Mouse (Mus musculus) T-cell, adult 2 months (primary cell): ENCODE data around the gene Gm10320.

Experiments
- DNase-seq: peaks from one replicate; pipeline ENCODE4 v3.0.0; 2022; ENCODE audit warnings: low spot score

Gm10320 gene

DNA sequence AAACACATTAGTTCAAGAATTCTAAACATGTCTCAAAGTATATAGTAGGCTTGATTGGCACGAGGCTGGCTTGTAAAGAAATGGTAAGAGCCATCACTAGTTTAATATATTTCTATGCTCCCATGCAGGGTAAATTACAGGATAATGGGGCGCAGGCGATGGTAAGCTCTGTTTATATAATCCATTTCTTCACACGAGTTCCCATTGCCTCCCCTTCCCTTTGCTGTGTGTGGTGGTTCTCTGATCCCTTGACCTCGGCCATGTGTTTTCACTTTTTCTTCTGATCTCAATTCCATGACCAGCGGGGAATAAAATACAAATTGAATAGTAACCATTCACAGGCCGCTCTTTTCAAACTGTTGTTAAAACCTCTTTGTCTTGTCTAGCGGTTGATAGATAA lies 11.8 kb upstream of the Gm10320 start:
- DNase-seq = no peak

DNA sequence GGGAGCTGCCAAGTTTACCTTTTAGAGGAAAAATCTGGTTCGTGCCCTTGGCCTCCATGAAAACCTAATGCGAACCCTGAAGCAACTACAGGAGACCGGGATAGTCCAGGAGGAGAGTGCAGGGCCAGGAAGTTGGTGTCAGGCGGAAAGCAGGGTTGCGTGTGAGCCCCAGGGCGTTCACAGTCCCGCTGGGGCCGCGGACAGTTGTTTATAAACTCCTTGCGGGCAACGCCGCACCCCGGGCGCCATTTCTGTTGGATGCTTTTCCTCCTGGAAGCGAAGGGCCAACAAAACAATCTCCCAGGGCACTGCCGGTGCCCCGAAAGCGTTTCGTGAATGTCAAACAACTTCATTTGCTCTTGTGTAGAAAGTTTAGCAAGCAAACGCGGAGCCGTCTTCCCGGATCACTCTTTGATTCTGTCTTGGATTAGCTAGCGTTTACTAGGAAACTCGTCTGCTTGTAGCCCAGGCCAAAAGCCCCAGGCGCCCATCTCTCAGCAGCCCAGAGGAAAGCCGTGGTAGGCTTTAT lies 11.1 kb upstream of the Gm10320 start:
- DNase-seq = no peak

DNA sequence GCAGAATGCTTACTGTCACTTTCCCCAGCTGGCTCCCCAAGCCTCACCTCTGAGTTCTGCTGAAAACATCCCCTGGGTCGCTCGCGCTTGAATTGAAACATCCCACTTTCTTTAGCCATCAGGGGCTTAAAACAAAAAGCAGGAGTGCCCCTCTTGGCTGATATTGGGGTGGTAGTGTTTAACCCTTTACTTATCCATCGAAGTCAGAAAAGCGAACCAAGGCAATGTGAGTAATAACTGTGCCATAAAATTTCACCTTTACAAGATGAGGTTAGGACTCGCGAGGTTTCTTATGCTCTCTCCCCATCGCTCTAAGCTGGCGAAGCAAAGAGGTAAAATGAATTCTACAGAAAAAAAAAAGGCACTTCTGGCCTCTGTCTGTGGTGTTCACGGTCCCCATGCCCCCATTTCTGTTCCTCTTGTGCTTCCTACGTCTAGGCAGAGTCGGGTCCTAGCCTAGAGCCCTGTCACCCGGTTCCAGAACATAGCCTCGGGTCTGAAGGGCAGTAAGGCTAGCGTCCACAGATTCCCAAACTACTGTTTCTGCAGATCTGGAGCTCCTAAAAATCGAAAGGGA lies 10.5 kb upstream of the Gm10320 start:
- DNase-seq = no peak

DNA sequence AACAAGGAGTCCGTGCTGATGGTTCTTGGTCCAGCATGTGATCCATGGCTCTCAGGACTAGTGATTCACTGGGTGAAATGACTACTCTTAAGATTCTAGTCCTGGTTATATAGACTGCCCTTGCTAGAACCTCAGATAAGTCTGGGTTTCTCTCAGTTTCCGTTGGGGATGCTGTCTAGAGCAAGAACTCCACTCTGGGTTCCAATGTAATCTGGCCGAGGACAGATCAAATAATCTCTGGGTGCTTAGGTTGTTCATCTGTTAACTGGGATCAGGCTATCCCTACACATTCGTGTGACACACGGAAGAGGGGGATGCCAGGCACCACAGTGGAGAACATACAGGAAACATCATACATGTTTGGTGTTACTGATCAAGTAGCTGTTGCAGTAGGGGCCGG lies 9.5 kb upstream of the Gm10320 start:
- DNase-seq = no peak

DNA sequence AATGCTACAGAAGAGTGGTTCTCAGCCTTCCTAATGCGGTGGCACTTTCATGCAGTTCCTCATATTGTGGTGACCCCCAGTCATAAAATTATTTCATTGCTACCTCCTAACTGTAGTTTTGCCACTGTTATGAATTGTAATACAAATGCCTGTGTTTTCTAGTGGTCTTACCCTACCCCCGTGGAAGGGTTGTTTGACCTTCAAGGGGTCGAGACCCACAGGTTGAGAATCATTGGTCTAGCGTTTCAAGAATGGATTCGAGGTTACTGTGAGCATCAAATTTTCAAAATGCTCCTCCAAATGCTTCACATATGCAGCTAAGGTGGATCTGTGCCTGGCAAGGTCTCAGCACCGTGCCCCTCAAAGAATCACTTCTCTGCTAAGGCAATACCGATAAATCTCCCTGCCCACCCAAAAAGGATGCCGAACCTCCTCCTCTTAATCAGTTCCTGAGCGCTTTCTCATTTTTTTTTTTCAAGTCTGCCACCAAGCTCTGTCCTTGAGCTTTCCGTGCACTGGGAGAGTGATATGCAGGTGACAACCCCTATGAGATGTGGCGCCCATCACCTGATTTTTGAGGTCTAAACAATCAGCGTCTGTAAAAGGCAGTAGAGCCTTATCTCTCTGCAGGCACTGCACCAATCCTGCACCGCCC lies 8.8 kb upstream of the Gm10320 start:
- DNase-seq = no peak

DNA sequence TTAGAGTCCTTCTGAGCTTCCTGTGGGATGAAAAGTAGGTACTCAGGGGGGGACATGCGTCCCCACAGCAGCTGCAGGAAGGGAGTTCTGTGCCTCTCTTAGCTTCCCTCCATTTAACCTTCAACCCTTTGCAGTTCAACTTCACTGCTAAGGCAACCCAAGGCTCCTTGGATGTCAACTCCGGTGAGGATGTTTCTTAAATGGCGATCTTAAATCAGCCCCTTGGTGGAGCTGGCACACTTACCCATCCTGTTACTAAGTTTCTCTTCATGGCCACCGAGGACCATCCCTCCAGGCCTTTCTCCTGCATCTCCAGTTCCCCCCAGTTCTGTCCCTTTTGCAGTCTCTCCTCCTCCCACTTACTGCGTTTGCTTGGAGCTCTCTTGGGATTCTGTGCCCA lies 6.8 kb upstream of the Gm10320 start:
- DNase-seq = no peak

DNA sequence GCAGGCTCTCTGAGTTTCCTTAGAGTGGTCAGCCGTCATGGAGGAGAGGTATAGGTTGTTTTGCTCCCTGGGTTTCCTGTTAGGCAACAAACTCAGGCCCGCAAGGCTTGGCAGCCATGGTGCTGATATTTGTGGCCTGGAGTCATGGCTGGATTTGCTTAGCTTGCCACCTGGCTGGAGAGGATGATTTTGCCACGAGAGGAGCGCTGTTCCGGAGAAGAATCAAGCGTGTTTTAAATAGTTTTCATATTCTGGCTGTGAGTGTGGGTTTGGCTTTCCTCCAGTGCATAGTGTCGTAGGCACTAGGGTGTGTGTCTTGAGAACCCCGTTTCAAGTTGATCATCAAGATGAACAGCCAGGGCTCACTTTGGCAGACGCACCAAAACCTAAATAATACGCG lies 6.3 kb upstream of the Gm10320 start:
- DNase-seq = no peak

DNA sequence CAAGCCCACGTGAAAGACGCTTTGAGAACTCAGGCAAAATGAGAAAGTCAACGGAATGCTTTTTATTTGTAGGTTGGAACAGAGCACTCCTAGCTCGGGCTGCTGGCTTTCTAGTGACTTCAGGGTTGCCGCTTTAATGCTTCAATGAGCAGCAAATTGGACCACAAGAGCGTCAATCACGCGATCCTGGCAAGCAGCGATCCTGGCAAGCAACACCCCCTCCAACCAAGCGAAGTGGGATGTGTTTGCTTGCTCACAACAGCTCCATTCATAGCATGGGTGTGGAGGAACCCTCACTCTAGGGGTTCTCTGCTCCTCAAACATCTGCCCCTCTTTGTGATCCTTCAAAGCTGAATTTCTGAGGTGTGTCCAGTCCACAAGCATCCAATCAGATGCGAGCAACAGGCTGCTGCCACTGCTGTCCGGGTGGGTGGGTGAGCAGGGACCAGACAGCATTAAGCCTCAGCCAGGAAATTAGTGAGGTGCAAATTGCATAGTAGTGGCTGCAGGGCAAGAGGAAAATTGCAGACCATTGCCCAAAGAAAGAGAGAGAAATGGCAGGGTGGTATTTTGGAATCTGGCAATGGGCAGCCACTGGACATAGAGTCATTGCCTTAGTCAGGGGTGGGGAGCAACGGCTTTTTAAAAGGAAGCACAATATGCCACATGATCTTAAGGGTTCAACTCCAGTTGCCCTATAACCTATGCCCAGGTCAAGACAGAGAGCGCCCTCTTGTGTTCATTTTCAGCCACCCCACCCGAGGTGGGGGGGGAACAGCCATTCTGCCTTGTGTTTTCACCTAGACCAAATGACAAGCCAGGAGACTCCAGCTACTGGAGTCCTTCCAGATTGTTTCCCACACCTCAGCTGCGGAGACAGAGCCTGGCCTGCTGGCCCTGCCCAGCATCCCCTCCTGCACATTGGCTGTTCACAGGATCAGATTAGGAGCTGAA lies 5.4 kb upstream of the Gm10320 start:
- DNase-seq = no peak

DNA sequence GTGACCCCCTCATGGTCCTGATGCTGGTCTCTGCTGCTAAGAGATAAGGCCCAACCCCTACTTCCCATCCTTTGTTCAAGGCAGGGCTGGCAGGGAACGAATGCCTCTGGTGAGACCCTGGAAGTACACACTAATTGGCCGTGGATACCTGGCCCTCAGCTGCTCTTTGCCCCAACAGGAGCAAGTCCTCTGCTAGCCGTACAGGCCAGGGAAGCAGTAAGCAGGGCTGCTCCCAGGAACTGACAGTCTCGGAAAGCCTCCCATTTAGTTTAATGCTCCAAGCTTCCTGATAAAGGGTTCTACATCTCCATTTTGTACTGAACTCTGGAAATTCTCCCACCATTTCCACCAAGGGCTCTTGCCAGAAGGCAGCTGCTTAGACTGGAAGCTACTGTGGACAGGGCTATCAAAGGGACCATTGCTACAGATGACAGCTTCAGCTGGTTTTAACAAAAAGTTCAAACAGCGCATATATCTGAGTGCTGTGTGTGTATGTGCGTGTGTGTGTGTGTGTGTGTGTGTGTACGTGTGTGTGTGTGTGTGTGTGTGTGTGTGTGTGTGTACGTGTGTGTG lies 2.8 kb upstream of the Gm10320 start:
- no peak for DNase-seq

DNA sequence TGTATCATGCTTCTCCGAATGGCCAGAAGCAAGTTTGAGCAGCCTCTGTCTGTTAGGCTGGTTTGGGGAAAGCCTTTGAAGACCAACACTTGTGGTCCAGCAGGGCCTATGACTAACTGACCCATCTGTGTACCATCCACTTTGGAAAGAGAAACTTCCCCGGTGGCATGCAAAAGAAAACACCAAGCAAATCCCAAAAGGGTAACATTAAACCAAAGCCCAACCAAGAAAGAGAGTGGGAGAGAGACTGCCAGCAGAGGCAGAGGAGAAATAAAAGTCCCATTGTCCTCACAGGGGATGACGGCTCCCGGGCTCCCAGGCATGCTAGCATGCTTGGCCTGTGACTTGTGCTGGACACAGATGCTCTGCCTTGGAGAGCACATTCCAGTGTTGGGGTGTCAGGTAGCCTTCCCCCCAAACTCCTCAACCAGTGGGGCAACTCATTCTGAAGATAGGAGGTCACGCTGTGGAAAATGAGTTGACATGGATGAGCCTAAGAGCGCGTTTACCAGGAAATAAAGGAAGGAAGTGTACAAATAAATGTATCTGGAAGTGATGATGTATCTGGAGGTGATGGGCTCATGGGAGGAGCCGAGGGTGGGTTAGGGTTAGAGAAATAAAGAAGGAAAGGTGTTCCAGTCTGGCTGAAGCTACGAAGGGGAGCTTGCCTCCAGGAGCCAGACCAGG lies 911 bp upstream of the Gm10320 start:
- no peak for DNase-seq

DNA sequence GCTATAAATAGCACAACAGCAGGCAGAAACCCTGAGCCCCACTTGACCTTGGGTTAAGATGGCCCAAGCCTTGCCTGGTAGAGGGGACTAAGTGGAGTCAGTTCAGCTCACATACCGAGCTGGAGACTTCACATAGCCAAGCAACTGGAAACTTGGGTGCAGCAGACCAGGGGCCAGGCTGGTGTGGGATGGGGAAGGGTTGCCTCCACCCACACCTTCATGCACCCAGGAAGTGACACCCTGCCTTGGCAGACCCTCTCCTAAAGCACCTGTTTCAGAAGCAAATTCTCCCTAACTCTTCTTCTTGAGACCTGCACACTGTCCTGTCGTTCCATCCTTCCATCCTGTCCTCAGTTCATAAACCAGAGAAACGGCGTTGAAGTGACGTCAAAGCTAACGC lies 5.1 kb downstream of the Gm10320 start:
- DNase-seq = no peak

DNA sequence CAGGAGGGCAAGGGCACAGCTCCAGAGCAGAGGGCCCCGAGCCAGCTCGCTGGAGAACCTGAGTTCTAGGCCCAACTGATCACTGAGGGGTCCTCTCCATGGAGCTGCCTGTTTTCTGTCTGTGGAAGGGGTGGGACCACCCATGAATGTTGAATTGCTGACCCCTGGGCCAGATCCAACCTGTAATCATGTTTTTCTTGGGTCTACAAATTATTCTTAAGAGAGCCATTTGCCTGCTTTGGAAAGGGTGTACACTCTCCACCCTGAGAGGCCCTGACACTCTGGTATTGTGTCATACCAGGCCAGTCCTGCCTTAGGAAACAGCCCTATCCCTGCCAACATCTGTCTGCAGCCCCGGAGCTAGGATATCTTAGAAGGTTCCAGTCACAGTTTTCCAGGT lies 5.6 kb downstream of the Gm10320 start:
- no peak for DNase-seq

DNA sequence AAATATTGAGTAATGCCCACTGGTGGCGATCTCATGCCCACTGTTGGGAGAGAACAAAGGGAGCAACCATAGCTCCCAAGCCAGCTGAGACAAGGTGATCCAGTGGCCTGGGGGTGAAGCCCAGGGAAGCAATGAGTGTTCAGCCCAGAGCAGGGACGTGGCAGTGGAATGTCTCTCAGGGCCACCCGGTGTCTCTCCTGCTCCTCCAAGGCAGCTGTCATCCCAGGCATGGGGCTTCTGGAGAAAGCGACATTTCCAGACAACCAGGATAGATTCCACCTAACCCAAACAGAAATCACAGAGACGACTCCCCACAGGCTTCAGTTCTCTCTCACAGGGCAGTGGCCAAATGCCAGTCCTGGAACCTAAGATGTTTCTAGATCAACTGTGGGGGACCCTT lies 6.4 kb downstream of the Gm10320 start:
- DNase-seq = no peak

DNA sequence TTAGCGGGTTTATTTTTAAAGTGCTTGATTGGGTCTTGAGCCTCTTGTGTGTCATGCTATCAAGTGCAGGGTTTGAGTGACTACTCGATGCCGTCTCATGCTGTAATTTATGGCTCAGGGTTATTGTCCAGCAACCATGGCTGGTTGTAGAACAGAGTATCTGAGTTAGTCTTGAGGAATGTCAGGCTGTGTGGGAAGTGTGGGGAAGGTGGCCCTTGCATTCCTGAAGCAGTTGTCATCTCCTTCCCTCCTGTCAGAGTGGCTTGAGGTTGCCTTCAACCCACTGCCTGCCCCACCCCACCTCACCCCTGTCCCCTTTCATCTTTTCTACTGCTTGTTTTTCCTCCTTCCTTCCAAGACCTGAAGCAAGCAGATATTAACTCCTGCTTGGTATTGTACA lies 13.8 kb downstream of the Gm10320 start:
- no peak for DNase-seq

DNA sequence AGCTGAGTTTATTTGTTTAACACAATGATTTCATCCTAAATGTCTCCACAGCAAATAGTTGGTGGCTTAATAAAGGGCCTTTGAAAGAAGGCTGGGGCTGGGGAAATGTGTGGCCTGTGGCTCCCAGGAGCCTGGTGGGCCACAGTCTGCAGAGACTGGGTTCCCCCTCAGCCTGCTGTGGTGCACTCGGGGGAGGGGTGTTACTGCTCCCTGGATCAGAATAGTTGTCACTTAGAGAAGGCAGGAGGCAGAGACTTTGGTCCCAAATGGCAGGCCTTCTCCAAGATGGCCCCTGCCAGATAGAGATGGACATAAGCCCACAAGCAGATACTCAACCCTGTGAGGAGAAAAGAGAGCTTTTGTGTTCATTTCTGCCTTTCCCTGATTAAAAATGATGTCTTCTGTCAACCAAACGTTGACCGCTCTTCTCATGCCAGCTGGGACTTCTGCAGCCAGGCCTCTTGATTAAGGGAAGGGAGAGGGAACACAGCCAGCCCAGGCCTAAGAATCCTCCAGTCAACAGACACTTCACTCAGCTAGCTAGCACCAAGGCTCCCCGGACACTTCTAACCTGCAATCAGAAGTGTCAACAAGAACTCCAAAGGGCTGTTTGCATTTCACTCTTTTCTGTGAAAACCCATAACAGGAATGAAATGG lies 14.8 kb downstream of the Gm10320 start:
- DNase-seq = no peak

DNA sequence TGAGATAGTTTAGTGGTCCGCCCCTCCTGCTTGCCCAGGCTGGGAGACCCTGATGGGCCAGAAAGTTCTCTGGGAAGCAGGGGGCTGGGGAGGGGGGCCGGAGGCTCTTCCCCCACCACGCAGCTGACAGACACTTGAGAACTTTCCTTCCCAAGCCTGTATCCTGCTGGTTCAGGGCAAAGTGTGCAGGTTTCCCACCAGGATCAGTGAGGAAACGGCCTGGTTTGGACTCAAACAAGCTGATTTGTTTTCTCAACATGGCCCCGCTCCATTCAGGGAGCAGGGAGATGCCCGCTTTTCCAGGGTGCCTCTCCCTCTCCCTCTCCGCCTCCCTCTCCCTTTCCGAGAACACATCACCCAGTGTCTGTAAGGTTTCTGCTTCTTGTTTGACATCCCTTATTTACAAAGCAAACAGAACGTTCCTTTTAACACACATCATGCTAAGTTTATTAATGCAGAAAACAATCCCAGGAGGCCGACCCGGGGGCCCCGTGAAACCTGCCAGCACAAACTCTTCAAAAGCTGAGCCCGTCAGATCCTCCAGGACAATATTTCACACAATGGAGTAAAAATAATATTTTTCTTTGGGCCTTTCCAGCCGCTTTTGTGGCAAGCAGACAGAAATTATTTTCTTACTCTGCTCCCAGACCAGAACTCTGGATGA lies 15.5 kb downstream of the Gm10320 start:
- no peak for DNase-seq

DNA sequence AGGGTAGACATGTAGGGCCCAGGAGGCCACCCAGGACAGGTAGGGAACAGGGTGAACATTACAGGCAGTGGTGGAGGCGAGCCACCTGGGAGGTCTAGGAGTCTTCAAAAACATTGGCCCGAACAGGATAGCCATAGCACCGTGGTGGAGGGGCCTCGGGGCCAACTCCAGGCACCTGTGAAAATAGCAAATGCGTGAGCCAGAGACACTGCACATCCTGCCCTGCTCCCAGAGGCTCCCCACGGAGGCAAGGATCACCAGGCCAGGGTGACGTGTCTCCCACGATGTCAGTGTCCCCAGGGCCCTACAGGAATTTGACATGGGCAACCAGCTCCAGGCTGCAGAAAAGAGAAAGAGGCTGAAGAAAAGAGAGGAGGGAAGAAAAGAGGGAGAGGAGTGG lies 16.1 kb downstream of the Gm10320 start:
- DNase-seq = no peak

DNA sequence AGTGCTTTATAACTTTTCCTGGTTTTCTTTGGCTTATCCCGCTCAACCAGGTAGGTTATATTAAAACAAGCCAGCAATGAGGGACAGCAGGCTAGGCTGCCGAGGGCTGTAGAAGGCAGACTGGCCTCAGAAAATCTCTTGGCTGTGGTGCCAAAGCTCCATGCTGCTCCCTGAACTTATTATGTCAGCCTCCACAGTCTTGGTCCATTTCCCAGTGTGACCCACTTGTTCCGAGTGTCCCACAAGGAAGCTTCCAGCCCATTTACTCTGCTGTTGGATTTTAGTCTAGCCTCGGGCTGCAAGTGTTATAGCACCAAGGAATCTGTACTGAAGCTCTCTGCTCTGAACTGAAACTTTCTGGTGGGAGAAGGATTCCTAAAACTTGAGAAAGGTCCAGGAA lies 18.8 kb downstream of the Gm10320 start:
- no peak for DNase-seq

DNA sequence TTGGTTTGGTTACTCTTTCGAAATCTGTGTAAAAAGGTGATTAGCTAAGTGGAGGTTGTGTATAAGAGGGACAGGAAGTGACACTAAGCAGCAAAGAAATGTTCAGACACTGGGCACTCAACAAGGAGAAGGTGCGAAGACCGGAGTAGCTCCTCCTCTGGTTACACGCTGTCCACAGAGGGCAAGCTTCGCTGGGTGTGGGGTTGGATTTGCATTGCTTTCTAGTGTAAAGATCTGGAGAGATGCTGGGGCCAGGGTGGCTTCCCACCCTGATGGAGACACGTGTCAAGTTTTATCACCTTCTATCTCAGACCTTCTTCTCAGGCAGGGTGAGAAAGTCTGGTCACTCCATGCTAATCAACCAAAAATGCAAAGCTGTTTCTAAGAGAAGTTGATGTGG lies 20.0 kb downstream of the Gm10320 start:
- DNase-seq = no peak

DNA sequence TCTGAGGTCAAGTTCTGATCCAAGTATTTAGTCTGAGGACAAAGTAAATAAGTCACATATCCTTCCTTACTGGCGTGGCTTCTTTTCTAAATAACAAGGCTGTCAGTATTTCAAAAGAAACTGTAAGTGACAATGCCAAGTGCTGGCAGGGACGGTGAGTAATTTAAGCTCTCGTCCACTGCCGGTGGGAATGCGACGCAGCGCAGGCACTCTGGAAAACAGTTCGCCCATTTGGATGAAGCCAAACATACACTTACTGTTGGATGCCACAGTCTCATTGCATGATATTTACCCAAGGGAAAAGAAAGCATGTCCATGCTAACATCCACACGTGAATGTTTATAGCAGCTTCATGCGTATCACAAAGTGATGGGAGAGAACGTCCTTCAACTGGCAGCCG lies 21.5 kb downstream of the Gm10320 start:
- DNase-seq = no peak

DNA sequence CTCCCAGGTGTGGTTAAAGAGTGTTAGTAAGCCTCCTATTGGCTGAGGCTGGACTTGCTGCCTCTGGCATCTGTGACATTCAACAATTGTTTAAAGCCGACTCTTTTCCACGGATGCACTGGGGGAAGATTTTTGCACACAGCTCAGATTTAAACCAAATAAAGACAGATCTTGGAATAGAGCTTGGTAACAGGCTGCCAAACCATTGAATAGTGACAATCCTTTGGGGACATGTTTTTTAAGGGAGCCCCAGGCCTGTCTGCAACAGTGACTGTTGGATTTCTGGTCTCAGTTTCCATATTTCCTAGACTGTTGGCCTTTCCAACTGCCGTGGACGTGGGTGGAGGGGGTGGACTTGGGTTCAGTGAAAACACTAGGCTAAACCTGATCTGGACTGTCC lies 21.9 kb downstream of the Gm10320 start:
- no peak for DNase-seq
